Mouse (Mus musculus): ENCODE data around the gene Tmem184b.

The Tmem184b gene

GRCm38 (mm10) chr15:79400134-79400974 lies 3.0 kb downstream of the Tmem184b start:
- DNase-seq (ENCODE audit: extremely low read depth, low read depth, low spot score), result no peak

GRCm38 (mm10) chr15:79399231-79400052 lies 3.9 kb downstream of the Tmem184b start:
- DNase-seq (ENCODE audit: extremely low read depth, low read depth, low spot score), result no peak

GRCm38 (mm10) chr15:79396736-79397135 lies 6.6 kb downstream of the Tmem184b start:
- no peak for DNase-seq (ENCODE audit: extremely low read depth, low read depth, low spot score)

DNA sequence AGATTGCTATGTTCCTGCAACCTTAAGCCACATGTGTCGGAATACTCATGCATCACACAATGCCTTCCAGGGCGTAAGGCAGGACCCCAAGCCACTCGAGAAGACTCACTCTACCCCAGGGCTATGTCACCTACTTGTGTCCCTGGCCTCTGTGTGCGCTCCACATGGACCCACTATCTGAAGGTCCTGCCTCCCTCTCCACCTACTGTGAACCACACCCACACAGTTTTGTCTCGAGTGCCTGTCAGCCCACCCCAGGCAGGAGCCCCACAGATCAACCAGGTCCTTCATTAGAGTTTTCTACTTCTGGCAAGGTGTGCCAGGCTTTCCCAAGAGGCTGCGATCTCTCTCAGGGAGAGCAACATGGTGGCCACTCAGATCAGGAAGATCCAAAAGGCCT lies 8.1 kb downstream of the Tmem184b start:
- DNase-seq (ENCODE audit: extremely low read depth, low read depth, low spot score), result no peak

DNA sequence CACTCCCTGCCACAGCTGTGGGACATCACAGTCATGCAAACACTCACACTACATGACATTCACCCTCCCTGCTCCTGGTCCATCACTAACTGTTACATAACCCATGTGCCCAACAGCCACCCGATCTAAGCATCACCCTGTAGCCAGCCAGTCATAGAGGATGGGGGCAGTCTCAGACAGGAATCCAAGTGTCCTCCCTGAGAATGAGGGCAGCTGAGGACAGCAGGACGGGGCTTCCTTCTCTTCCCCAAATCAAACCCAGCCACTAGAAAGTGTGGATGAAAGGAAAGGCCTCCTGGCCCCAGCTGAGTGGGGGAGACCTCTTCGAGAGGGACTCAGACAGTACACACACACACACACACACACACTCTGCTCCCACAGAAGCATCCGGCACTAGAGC lies 8.5 kb downstream of the Tmem184b start:
- DNase-seq (ENCODE audit: extremely low read depth, low read depth, low spot score), result no peak

DNA sequence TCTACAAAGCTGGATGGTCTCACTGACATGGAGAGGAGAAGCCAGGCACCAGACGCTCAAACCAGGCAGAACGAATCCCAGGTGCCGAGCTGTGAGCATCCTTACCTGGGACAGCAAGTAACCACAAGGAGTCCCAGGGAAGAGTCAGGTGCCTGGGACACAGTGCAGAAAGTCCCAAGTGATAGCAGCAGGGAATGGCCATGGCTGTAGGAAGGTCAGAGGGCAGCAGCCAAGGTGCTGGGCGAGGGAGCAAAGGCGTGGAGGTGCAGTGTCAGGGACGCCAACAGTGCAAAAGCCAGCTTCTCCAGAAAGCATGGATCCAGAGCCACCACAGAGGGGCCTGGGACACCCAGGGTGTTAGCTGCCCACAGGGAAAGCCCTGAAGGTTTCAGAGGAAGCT lies 10.3 kb downstream of the Tmem184b start:
- DNase-seq (ENCODE audit: extremely low read depth, low read depth, low spot score), result no peak

DNA sequence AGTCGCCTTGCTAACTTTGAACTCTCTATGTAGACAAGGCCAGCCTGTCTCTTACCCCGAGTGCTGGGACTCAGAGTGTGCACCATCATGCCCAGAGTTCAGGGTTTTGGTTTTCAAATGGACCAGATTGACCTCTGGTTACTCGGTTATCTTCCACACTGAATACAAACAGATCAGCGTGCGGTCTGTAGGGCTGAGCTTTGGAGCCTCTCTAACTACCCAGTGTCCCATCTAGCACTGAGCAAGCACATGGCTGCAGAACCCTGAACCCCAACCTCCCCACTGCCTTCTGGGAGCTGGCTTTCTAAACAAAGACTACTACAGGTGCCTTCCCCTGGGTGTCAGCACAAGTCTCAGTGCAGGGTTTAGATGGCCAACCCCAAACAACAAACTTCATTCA lies 10.8 kb downstream of the Tmem184b start:
- no peak for DNase-seq (ENCODE audit: extremely low read depth, low read depth, low spot score)

- no peak for DNase-seq (ENCODE audit: extremely low read depth, low read depth, low spot score)
Measured at GRCm38 (mm10) chr15:79391447-79392093, 11.8 kb downstream of the Tmem184b start.

GRCm38 (mm10) chr15:79390434-79390833 lies 12.9 kb downstream of the Tmem184b start:
- DNase-seq (ENCODE audit: extremely low read depth, low read depth, low spot score), result peak; percentile 58

GRCm38 (mm10) chr15:79388171-79388570 lies 15.2 kb downstream of the Tmem184b start:
- DNase-seq (ENCODE audit: extremely low read depth, low read depth, low spot score), result peak; percentile 47

GRCm38 (mm10) chr15:79387611-79388010 lies 15.8 kb downstream of the Tmem184b start:
- no peak for DNase-seq (ENCODE audit: extremely low read depth, low read depth, low spot score)

DNA sequence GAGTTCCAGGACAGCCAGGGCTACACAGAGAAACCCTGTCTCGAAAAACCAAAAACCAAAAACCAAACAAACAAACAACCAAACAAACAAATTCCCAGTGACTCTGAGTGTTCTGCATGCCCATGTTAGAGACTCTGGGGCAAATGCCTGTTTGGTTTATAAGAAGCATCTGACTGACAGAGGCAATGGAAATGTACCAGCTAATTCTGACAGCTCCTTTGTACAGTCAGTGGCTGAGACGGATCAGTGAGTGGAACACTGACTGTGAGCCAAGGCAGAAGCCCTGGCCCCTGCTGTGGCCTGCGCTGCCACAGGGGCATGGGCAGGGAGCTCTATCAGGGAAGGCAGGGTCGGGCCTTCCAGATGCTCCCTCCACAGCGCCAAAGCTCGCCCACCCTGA lies 16.3 kb downstream of the Tmem184b start:
- no peak for DNase-seq (ENCODE audit: extremely low read depth, low read depth, low spot score)

DNA sequence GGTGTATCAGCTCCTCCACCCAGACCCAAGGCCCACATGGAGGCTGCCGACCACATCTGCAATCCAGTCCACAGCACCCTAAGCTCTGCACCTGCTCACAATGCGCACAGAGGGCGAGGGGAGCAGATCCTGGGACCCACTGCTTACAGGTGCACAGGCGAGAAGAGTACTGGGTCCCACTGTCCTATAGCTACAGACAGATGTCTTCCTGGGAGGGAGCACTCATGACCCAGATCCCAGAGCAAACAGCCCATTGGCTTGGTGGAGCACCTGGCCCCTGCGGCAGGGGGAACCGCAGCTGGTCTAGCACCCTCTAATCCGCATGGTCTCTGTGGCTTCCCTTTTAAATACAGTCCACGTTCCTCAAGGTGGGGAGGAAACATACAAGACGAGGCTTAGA lies 21.7 kb downstream of the Tmem184b start:
- DNase-seq (ENCODE audit: extremely low read depth, low read depth, low spot score), result no peak

DNA sequence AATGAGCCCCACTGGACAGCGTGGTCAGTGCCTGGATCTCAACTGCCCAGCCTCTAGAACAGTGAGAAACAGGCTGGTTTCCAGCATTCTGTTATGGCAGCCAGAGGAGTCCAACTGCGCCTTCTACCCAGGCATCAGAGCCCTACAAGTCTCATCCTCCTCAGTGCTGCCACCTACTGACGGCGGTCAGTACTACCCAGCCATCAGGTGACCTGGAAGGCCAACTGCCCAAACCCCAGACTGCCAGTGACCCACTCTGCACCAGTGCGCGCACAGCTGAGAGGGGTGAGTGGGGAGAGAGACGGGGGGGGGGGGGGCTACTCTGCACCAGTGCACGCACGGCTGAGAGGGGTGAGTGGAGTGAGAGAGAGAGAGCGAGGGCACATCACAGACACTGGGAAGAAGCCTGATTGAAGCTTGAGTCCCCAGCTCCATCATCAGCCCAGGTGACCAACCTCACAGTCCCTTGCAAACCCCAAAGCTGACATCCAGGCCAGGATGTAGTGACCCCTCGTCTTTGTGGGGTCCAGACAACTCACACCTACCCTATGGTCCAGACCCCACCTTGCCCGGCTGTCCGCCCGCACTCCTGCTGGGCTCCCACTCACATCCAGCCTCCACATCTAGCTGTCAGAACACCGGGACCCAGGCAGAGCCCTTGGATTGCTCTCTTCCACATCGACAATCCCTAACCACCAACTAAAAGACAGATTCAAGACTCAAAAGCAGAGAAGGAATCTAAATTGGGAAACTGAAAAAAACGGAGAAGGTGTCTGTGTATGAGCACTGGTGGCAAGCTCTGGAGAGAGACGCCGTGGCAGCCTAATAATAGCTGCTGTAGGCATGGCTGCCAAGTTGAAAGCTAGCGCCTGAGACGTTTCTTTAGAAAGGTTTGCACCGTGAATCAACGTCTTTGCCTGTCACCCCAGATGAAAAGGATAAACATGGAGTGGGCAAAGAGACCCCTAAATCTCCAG lies 22.6 kb downstream of the Tmem184b start:
- DNase-seq (ENCODE audit: extremely low read depth, low read depth, low spot score), result no peak

DNA sequence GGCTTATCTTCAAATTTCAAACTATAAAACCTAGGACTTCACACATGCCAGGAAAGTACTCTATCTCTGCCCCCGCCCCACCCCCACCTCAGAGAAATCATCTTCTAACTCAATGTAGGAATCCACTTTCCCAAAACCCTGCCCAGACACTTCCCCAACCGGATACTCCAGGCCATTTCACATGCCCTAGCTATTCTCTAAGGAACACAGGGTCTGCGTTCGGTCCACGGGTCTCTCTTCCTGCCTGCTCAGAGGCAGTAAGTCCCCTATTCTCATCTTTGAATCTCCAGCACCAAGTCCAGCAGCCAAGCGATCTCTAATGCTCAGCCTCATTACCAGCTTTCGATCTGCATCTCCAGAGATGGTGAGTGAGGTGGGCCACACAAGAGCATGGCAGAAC lies 23.7 kb downstream of the Tmem184b start:
- DNase-seq (ENCODE audit: extremely low read depth, low read depth, low spot score), result no peak

DNA sequence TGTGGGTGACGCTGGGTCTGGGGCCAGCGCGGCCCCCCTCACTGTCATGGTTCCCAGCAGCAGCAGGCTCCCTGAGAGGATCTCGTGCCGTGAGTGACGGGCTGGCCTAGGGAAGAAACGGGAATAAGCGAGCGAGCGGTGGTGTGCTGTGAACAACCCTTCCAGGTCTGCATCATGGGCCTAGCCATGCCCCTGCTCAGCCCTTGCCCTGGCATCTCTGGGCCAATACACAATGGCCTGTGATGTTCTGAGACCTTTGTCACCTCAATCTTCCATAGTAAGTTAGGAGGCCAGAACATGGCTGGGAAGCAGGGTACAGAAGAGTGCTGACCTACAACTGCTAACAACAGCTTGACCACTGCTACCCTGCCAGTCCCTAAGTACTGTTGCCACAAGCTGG lies 24.8 kb downstream of the Tmem184b start:
- DNase-seq (ENCODE audit: extremely low read depth, low read depth, low spot score), result no peak

DNA sequence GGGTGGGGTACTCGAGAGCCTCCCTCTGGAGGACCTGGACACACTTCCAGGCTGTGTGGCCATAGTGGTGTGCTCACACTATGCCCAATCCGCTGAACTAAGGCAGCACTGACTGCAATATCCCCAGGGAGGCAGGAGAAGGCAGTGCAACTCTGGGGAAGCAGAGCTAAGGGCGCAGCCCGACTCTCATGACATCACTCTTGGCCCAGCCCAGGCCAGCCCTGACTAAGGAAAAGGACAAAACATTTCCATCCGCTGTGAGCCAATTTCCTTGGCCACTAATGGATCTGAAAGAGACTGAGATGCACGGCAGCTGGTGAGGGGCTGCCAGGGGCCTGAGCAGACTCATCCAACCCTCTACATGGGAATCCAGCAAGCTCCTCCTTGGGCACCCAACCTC lies 25.7 kb downstream of the Tmem184b start:
- no peak for DNase-seq (ENCODE audit: extremely low read depth, low read depth, low spot score)

DNA sequence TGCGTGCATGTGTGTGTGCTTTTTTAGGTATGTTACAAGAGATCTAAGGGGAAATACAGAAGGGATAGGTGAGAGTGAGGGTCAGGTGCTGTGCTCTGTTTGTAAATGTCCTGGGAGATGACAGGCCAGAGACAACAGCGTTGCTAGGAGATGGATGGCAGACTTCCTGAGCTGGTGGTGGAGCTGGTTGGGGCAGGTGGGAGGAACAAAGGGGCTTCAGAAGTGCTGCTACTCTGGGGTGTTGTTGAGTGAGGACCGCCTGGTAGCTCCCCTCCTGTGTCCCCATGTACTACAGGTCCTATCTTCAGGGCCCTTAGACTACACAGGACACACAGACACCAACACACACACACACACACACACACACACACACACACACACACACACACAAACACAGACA lies 28.6 kb downstream of the Tmem184b start:
- no peak for DNase-seq (ENCODE audit: extremely low read depth, low read depth, low spot score)

DNA sequence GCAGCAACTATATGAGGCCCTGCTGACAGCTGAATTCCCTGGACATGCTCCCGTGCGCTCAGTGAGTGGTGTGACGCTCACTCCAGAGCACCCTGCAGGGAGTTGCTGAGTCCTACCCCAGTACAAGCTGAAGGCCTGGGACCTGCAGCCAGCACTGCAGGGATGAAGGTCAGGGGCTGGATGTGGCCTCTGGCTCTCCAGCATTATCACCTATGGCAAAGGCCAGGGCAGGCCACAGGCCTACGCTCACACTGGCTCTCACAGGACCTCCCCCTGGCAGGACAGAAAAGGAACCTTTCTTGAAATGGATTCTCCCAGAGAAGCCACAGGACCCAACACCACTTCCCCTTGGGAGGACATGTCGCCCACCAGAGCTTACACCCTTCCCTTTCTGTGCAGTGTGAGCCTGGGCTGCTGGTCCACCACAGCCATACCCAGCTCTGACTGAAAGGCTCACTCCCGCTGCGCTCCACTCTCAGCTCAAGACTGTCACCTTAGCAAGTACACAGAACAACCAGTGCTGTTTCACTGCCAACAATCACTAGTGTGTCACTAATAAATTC lies 33.0 kb downstream of the Tmem184b start:
- DNase-seq (ENCODE audit: extremely low read depth, low read depth, low spot score), result no peak

All from fat pad, adult 2 months (tissue).